Mouse (Mus musculus): Measurements from ENCODE around the gene Spg11.

GRCm38 (mm10) chr2:122086446-122086845 is 31.7 kb downstream of the Spg11 start:
- TF ChIP-seq CTCF (IDR thresholded peaks at IDR 0.05; ENCODE audit: borderline replicate concordance, insufficient read depth, low read length) (no peak), POLR2A (IDR thresholded peaks at IDR 0.05; ENCODE audit: low read depth, low read length) (no peak)

Data from embryonic fibroblast, embryonic 13.5 days (primary cell).